Mouse (Mus musculus): ENCODE measurements around the gene Cop1.

- TF ChIP-seq CTCF (conservative IDR thresholded peaks at IDR 0.05; ENCODE audit: low read length) (no peak), POU5F1 (IDR thresholded peaks at IDR 0.05; ENCODE audit: borderline replicate concordance, low read length) (no peak)
Observed at GRCm38 (mm10) chr1:159199606-159200005, 32.5 kb upstream of the Cop1 start.
